Mouse (Mus musculus): ENCODE results near the gene Slc29a1. TPM values are rescaled to one million over a fixed set of nuclear protein-coding genes. Genes with fewer than 3 reads are reported as not detected.
A peak's percentile ranks its signal among the peaks of the same experiment; 100 is the strongest.

Gene Slc29a1
- total RNA-seq, 2 experiments from 2014 or later, result 21.1 to 23.0 TPM

DNA sequence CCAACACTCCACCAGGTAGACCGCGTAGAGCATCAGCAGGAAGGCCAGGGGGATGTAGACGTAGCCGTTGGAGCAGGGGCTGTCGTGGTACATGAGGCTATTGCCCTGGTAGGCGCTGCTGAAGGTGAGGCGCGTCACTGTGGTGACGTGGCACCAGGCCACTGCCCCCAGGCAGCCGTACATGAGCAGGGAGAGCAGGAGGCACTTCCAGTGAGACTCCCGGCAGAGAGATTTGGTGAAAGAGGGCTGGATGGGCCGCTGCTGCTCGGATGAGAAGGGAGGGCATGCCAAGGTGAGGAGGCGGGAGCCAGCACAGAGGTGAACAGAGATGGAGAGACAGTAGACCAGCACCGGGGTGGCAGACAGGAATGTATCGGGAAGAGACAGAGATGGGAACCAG lies 52.5 kb downstream of the Slc29a1 start:
- Histone ChIP-seq H3K27ac (peak overlapping the region; percentile 36; the same call in 1 of the 2 replicates), H3K4me3 (peak overlapping the region; percentile 33; the same call in 1 of the 2 replicates)

GRCm38 (mm10) chr17:45545278-45545961 lies 54.0 kb downstream of the Slc29a1 start:
- Histone ChIP-seq H3K27ac (peak overlapping the region; percentile 59; the same call in 1 of the 2 replicates), H3K4me3 (peak overlapping the region; percentile 0; the same call in 1 of the 2 replicates)
- no peak for DNase-seq (ENCODE audit: low spot score in 2 of 2)
- TF ChIP-seq CTCF (conservative IDR thresholded peaks at IDR 0.05), result no peak

More for the DNA sequence above, 52.5 kb downstream of the Slc29a1 start:
- TF ChIP-seq CTCF (conservative IDR thresholded peaks at IDR 0.05), result no peak
- DNase-seq (ENCODE audit: low spot score in 2 of 2), result no peak

DNA sequence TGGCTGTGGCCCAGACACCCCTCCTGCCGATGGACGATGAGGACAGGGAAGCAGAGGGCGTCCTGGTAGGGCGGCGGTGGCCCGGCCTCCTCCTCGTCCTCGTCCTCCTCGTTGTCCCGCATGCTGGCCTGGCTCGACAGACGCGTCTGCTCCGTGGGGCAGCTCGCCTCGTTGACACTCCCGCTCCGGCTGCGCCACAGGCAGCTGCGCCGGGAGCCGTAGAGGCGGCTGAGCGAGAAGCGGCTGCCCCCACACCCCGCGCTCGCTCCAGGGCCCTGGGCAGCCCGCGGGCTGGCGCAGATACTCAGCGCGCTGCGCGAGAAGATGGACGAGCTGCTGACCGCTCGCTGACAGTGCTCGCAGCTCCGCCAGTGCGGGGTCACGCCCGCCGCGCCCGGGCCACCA lies 54.5 kb downstream of the Slc29a1 start:
- H3K27ac ChIP-seq, result peak overlapping the region; percentile 59; the same call in 1 of the 2 replicates
- no peak for TF ChIP-seq CTCF (conservative IDR thresholded peaks at IDR 0.05)
- no peak for DNase-seq (ENCODE audit: low spot score in 2 of 2)
- H3K4me3 ChIP-seq, result no peak overlapping the region

GRCm38 (mm10) chr17:45544001-45544872 lies 55.2 kb downstream of the Slc29a1 start:
- TF ChIP-seq CTCF (conservative IDR thresholded peaks at IDR 0.05), result no peak
- peak overlapping the region; percentile 59; the same call in 1 of the 2 replicates for H3K27ac ChIP-seq
- no peak overlapping the region for H3K4me3 ChIP-seq
- DNase-seq (ENCODE audit: low spot score in 2 of 2), result no peak

- TF ChIP-seq CTCF (conservative IDR thresholded peaks at IDR 0.05), result no peak
- DNase-seq (ENCODE audit: low spot score in 2 of 2), result no peak
- peak overlapping the region; percentile 59; the same call in 1 of the 2 replicates for H3K27ac ChIP-seq
- H3K4me3 ChIP-seq, result no peak overlapping the region
These were observed 56.3 kb downstream of the Slc29a1 start for GRCm38 (mm10) chr17:45543115-45543514.

- TF ChIP-seq CTCF (conservative IDR thresholded peaks at IDR 0.05), result no peak
- Histone ChIP-seq H3K4me3 (no peak overlapping the region), H3K27ac (peak overlapping the region; percentile 59; the same call in 1 of the 2 replicates)
- DNase-seq (ENCODE audit: low spot score in 2 of 2), result no peak
These were observed 56.7 kb downstream of the Slc29a1 start for GRCm38 (mm10) chr17:45542705-45543104.

DNA sequence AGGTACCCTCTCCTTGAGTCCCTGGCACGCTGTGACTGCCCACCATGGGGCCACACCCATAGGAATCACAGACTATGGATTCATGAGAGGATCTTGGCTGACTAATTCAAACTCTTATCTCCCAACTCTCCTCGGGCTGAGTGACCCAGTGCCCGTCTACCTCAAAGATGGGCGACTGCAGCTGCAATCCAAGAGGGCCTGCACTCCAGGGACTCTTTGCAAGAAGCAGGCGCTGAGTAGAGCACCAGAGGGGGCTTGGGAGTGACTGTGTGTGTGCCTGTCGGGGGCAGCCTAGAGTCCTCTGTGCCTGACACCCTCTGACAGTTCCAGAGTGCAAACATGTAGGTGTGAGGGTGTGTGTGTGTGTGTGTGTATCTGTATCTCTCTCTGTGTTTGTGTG lies 57.3 kb downstream of the Slc29a1 start:
- H3K4me3 ChIP-seq, result no peak overlapping the region
- 0 out of 2 replicates have a peak overlapping the region, but pooled peaks have one; percentile 2 for H3K27ac ChIP-seq
- TF ChIP-seq CTCF (conservative IDR thresholded peaks at IDR 0.05), result no peak
- DNase-seq (ENCODE audit: low spot score in 2 of 2), result no peak

DNA sequence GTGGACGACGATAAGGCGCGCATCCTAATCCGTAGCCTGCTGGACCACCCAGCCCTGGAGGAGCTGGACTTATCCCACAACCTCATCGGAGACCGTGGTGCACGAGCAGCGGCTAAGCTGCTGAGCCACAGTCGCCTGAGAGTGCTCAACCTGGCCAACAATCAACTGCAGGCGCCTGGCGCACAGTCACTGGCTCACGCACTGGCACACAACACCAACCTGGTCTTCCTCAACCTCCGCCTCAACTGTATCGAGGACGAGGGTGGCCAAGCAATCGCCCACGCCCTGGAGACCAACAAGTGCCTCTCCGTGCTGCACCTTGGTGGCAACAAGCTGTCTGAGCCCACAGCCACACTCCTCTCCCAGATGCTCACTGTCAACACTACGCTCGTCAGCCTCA lies 59.7 kb downstream of the Slc29a1 start:
- no peak overlapping the region for H3K4me3 ChIP-seq
- TF ChIP-seq CTCF (conservative IDR thresholded peaks at IDR 0.05), result no peak
- no peak for DNase-seq (ENCODE audit: low spot score in 2 of 2)
- H3K27ac ChIP-seq, result no peak overlapping the region

DNA sequence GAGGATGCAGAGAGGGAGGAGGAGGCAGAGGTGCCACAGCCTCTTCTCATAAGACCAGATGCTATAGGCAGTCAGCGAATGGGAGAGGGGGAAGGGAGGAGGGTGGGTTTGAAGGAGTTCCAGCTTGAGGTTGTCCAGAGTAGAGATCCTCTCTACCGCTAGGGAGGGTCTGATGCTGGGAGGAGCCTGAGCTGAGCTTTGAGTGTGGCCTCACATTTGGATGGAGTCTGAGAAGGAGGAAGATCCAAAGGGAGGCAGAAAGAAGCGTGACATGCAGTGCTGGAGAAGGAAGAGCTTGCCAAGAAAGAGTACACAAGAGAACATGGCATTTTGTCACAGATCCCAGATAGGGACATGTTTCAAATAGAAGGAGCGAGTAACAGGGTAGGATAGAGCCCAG lies 61.0 kb downstream of the Slc29a1 start:
- DNase-seq (ENCODE audit: low spot score in 2 of 2), result no peak
- Histone ChIP-seq H3K4me3 (no peak overlapping the region), H3K27ac (peak overlapping the region; percentile 36; the same call in 1 of the 2 replicates)
- no peak for TF ChIP-seq CTCF (conservative IDR thresholded peaks at IDR 0.05)

- no peak for DNase-seq (ENCODE audit: low spot score in 2 of 2)
- Histone ChIP-seq H3K4me3 (no peak overlapping the region), H3K27ac (no peak overlapping the region)
- TF ChIP-seq CTCF (conservative IDR thresholded peaks at IDR 0.05), result no peak
These were observed 63.1 kb downstream of the Slc29a1 start for GRCm38 (mm10) chr17:45536264-45536663.

Other genes with a start within 250 kb of the Slc29a1 start
- 10 to 100 TPM; 55.7 to 57.5 TPM for gene Cdc5l, start 165.9 kb downstream of the Slc29a1 start, total RNA-seq (2021)
- 1 to 10 TPM; 4.8 TPM for gene Spats1, start 124.2 kb downstream of the Slc29a1 start, total RNA-seq (2021)
- 10 to 100 TPM; 25.2 to 26.3 TPM for gene Aars2, start 92.8 kb downstream of the Slc29a1 start, total RNA-seq (2021)
- gene Tcte1, start 76.2 kb downstream of the Slc29a1 start, total RNA-seq (2021), result 1 to 10 TPM in 1 of 2 experiments, under 1 TPM in 1; 0.56 to 1.0 TPM
- gene Tmem151b, start 49.9 kb downstream of the Slc29a1 start, total RNA-seq (2021), result 100 to 1,000 TPM; 106 to 112 TPM
- gene Nfkbie, start 43.9 kb downstream of the Slc29a1 start, total RNA-seq (2021), result 1 to 10 TPM; 2.6 to 2.7 TPM
- 10 to 100 TPM; 31.1 to 31.8 TPM for gene Slc35b2, start 35.7 kb downstream of the Slc29a1 start, total RNA-seq (2021)
- gene Hsp90ab1, start 26.3 kb downstream of the Slc29a1 start, total RNA-seq (2021), result 1,000 to 10,000 TPM; 1,695 to 1,765 TPM
- not detected for gene Mymx, start 2.5 kb upstream of the Slc29a1 start, total RNA-seq (2021)
- under 1 TPM; 0.28 to 0.44 TPM for gene Capn11, start 59.7 kb upstream of the Slc29a1 start, total RNA-seq (2021)
- 10 to 100 TPM; 34.8 to 43.5 TPM for gene Mrpl14, start 86.7 kb upstream of the Slc29a1 start, total RNA-seq (2021)
- 100 to 1,000 TPM; 165 to 176 TPM for gene Tmem63b, start 87.3 kb upstream of the Slc29a1 start, total RNA-seq (2021)
- not detected for gene 1600014C23Rik, start 134.2 kb upstream of the Slc29a1 start, total RNA-seq (2021)

All from layer of hippocampus, adult 2 months (tissue).